Mouse (Mus musculus) neural tube, embryonic 13.5 days (tissue): Measurements from ENCODE around the gene Col6a3. TPM values are rescaled to one million over a fixed set of nuclear protein-coding genes. Genes with fewer than 3 reads are reported as not detected.

Source experiments
- ATAC-seq: fragments of 200-750 bp; cut with Nextera tagmentation; 2 replicates; pipeline ENCODE4 v1.8.0; 2017; ENCODE audit warnings: low read depth, mild to moderate bottlenecking, moderate TSS enrichment, moderate library complexity
- H3K27ac ChIP-seq: fragments of 300-500 bp; sonication (generic); replicated peaks from 2 replicates; pipeline ENCODE4 v1.5.1; 2015; ENCODE audit warnings: moderate library complexity, mild to moderate bottlenecking, inconsistent platforms
- H3K27me3 ChIP-seq: fragments of 300-500 bp; sonication (generic); 2 replicates; pipeline ENCODE4 v1.6.1; 2015; ENCODE audit warnings: mild to moderate bottlenecking, inconsistent platforms
- H3K36me3 ChIP-seq: fragments of 300-500 bp; sonication (generic); 2 replicates; pipeline ENCODE4 v1.6.1; 2015; ENCODE audit warnings: mild to moderate bottlenecking, inconsistent platforms
- H3K4me1 ChIP-seq: fragments of 300-500 bp; sonication (generic); replicated peaks from 2 replicates; pipeline ENCODE4 v1.6.1; 2015; ENCODE audit warnings: inconsistent platforms
- H3K4me2 ChIP-seq: fragments of 300-500 bp; sonication (generic); 2 replicates; pipeline ENCODE4 v1.6.1; 2015; ENCODE audit warnings: inconsistent platforms, mild to moderate bottlenecking, moderate library complexity
- H3K4me3 ChIP-seq: fragments of 300-500 bp; sonication (generic); 2 replicates; pipeline ENCODE4 v1.5.1; 2015; ENCODE audit warnings: mild to moderate bottlenecking, inconsistent platforms
- H3K9ac ChIP-seq: fragments of 300-500 bp; sonication (generic); 2 replicates; pipeline ENCODE4 v1.6.1; 2015; ENCODE audit warnings: moderate library complexity, mild to moderate bottlenecking, inconsistent platforms
- H3K9me3 ChIP-seq: fragments of 300-500 bp; sonication (generic); 2 replicates; pipeline ENCODE4 v1.6.1; 2016; ENCODE audit warnings: inconsistent platforms
- WGBS: fragments of 180-500 bp; shearing (Covaris S2); methylation state at CpG from one replicate; pipeline ENCODE4 v1.1.7; 2015; 5-methylcytosine and 5-hydroxymethylcytosine counted together
- polyA plus RNA-seq: library from polyadenylated mRNA; unstranded; fragments of >200 nt; fragmentation: Nextera tagmentation; extraction: Ambion mirVana; gene quantifications from 2 replicates; pipeline ENCODE4 v1.2.1, GENCODE M21; 2015

Col6a3 gene
- polyA plus RNA-seq, 1 experiment from 2014 or later, result 11.5 TPM

- ATAC-seq, result no peak
- Histone ChIP-seq H3K36me3 (no peaks in the 10 kb centered on the region), H3K27ac (no peak overlapping the region), H3K4me2 (no peak overlapping the region), H3K27me3 (no peaks in the 10 kb centered on the region), H3K4me3 (no peak overlapping the region), H3K9ac (no peak overlapping the region), H3K4me1 (no peaks in the 10 kb centered on the region), H3K9me3 (no peaks in the 10 kb centered on the region)
- WGBS, result 87% methylated on average over 4 of the region's 4 CpGs
Measured at GRCm38 (mm10) chr1:90838657-90839056, 5.1 kb downstream of the Col6a3 start.

- ATAC-seq, result no peak
Measured at GRCm38 (mm10) chr1:90838221-90838620, 5.5 kb downstream of the Col6a3 start.

GRCm38 (mm10) chr1:90836178-90836740 is 7.5 kb downstream of the Col6a3 start:
- no peak overlapping the region for H3K4me2 ChIP-seq
- H3K27ac ChIP-seq, result no peak overlapping the region
- H3K9me3 ChIP-seq, result no peaks in the 10 kb centered on the region
- 62% methylated on average over 5 of the region's 5 CpGs for WGBS
- no peaks in the 10 kb centered on the region for H3K36me3 ChIP-seq
- H3K9ac ChIP-seq, result no peak overlapping the region
- no peak for ATAC-seq
- no peaks in the 10 kb centered on the region for H3K4me1 ChIP-seq
- no peak overlapping the region for H3K4me3 ChIP-seq
- H3K27me3 ChIP-seq, result no peaks in the 10 kb centered on the region

More at GRCm38 (mm10) chr1:90838221-90838620, 5.5 kb downstream of the Col6a3 start:
- Histone ChIP-seq H3K36me3 (no peaks in the 10 kb centered on the region), H3K9ac (no peak overlapping the region), H3K27me3 (no peaks in the 10 kb centered on the region), H3K4me1 (no peaks in the 10 kb centered on the region), H3K27ac (no peak overlapping the region), H3K9me3 (no peaks in the 10 kb centered on the region), H3K4me2 (no peak overlapping the region), H3K4me3 (no peak overlapping the region)
- 70% methylated on average over 12 of the region's 12 CpGs for WGBS

GRCm38 (mm10) chr1:90834701-90835100 is 9.1 kb downstream of the Col6a3 start:
- Histone ChIP-seq H3K4me2 (no peak overlapping the region), H3K4me1 (no peaks in the 10 kb centered on the region), H3K9me3 (no peaks in the 10 kb centered on the region), H3K27me3 (no peaks in the 10 kb centered on the region), H3K27ac (no peak overlapping the region), H3K4me3 (no peak overlapping the region), H3K9ac (no peak overlapping the region), H3K36me3 (no peaks in the 10 kb centered on the region)
- ATAC-seq, result no peak
- 65% methylated on average over 6 of the region's 6 CpGs for WGBS

- H3K4me1 ChIP-seq, result no peaks in the 10 kb centered on the region
- no peak overlapping the region for H3K27ac ChIP-seq
- H3K9ac ChIP-seq, result no peak overlapping the region
- no peak overlapping the region for H3K4me2 ChIP-seq
- no peak for ATAC-seq
- H3K27me3 ChIP-seq, result no peaks in the 10 kb centered on the region
- H3K36me3 ChIP-seq, result no peaks in the 10 kb centered on the region
- H3K9me3 ChIP-seq, result no peaks in the 10 kb centered on the region
- no peak overlapping the region for H3K4me3 ChIP-seq
- WGBS, result 61% methylated on average over 6 of the region's 6 CpGs
Measured at GRCm38 (mm10) chr1:90830006-90830405, 13.8 kb downstream of the Col6a3 start.

DNA sequence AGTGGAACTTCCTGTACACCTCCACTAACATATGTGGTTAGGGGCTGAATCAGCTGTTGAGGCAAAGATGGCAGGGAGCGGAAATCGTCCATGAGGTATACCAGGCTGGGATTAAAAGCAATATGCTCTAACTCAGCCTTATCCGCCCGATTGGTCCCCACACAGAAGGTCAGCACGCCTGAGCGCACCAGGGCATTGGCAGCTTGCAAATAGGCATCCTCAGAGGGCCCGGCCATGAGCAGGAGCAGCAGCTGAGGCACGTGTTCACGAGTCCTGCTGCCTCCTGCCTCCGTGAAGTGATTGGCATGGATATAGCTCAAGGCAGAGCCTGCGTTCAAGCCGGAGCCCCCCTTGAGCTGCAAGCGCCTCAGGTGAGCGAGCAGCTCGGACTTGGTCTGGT is 30.5 kb downstream of the Col6a3 start:
- Histone ChIP-seq H3K4me1 (no peaks in the 10 kb centered on the region), H3K27ac (no peak overlapping the region), H3K27me3 (no peaks in the 10 kb centered on the region), H3K36me3 (no peaks in the 10 kb centered on the region), H3K4me2 (no peak overlapping the region), H3K9ac (no peak overlapping the region), H3K9me3 (no peaks in the 10 kb centered on the region), H3K4me3 (no peak overlapping the region)
- no peak for ATAC-seq
- WGBS, result 77% methylated on average over 15 of the region's 15 CpGs

DNA sequence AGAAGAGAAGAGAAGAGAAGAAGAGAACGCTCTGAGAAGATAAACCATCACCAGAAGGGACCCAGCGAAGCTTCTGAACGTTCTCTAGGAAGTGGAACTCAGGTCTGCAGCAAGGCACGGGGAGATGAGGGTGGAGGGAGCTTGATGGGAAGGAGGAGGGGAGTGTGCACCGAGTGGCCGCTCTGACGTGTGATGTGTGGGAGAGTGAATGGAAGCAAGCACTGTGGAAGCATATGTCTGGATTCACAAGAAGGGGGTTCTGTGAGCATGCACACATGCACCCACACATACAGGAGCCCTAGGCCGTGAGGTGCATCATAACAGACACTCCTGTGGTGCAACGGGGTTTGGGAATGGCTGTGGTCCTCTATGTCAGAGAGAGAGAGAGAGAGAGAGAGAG is 34.8 kb downstream of the Col6a3 start:
- H3K4me1 ChIP-seq, result no peaks in the 10 kb centered on the region
- no peak overlapping the region for H3K4me2 ChIP-seq
- no peaks in the 10 kb centered on the region for H3K36me3 ChIP-seq
- H3K9ac ChIP-seq, result no peak overlapping the region
- H3K4me3 ChIP-seq, result no peak overlapping the region
- no peak for ATAC-seq
- H3K27me3 ChIP-seq, result no peaks in the 10 kb centered on the region
- no peak overlapping the region for H3K27ac ChIP-seq
- no peaks in the 10 kb centered on the region for H3K9me3 ChIP-seq
- WGBS, result 78% methylated on average over 9 of the region's 9 CpGs

- H3K27me3 ChIP-seq, result no peaks in the 10 kb centered on the region
- WGBS, result 81% methylated on average over 4 of the region's 4 CpGs
- no peak overlapping the region for H3K27ac ChIP-seq
- no peaks in the 10 kb centered on the region for H3K9me3 ChIP-seq
- H3K9ac ChIP-seq, result no peak overlapping the region
- no peaks in the 10 kb centered on the region for H3K4me1 ChIP-seq
- ATAC-seq, result no peak
- H3K36me3 ChIP-seq, result no peaks in the 10 kb centered on the region
- H3K4me2 ChIP-seq, result no peak overlapping the region
- no peak overlapping the region for H3K4me3 ChIP-seq
Measured at GRCm38 (mm10) chr1:90803104-90803503, 40.7 kb downstream of the Col6a3 start.

- no peaks in the 10 kb centered on the region for H3K27me3 ChIP-seq
- WGBS, result 84% methylated on average over 13 of the region's 13 CpGs
Measured at GRCm38 (mm10) chr1:90801067-90801466, 42.7 kb downstream of the Col6a3 start.

DNA sequence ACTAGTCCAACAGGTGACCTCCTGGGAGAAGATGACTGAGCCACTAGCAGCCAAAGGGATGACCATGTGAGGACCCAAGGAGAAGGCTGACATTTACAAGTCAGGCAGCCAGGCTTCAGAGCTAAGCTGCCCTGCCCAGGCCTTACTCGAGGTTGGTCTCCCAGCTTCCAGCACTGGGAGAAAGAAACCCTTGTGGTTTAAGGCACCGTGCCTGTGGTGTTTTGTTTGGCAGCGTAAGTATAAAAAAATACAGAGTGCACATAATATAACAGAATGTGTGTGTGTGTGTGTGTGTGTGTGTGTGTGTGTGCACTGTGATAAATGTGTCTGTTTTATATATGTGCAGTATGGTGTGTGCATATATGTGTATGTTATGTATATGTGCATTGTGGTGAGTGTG is 43.3 kb downstream of the Col6a3 start:
- Histone ChIP-seq H3K27me3 (no peaks in the 10 kb centered on the region), H3K4me3 (no peak overlapping the region), H3K4me2 (no peak overlapping the region), H3K36me3 (no peaks in the 10 kb centered on the region), H3K9me3 (no peaks in the 10 kb centered on the region), H3K27ac (no peak overlapping the region), H3K4me1 (no peaks in the 10 kb centered on the region), H3K9ac (no peak overlapping the region)
- no peak for ATAC-seq
- WGBS, result 83% methylated on average over 3 of the region's 3 CpGs

More at GRCm38 (mm10) chr1:90801067-90801466, 42.7 kb downstream of the Col6a3 start:
- no peaks in the 10 kb centered on the region for H3K4me1 ChIP-seq
- H3K9me3 ChIP-seq, result no peaks in the 10 kb centered on the region
- H3K4me2 ChIP-seq, result no peak overlapping the region
- ATAC-seq, result no peak
- H3K9ac ChIP-seq, result no peak overlapping the region
- H3K27ac ChIP-seq, result no peak overlapping the region
- H3K4me3 ChIP-seq, result no peak overlapping the region
- no peaks in the 10 kb centered on the region for H3K36me3 ChIP-seq

GRCm38 (mm10) chr1:90797276-90797891 is 46.4 kb downstream of the Col6a3 start:
- Histone ChIP-seq H3K4me1 (no peaks in the 10 kb centered on the region), H3K9me3 (no peaks in the 10 kb centered on the region), H3K4me2 (no peak overlapping the region), H3K36me3 (no peaks in the 10 kb centered on the region), H3K27me3 (no peaks in the 10 kb centered on the region), H3K4me3 (no peak overlapping the region), H3K27ac (no peak overlapping the region), H3K9ac (no peak overlapping the region)
- 83% methylated on average over 6 of the region's 6 CpGs for WGBS
- ATAC-seq, result no peak

- WGBS, result 93% methylated on average over 4 of the region's 4 CpGs
Measured at GRCm38 (mm10) chr1:90793368-90793767, 50.4 kb downstream of the Col6a3 start.

GRCm38 (mm10) chr1:90790925-90791324 is 52.8 kb downstream of the Col6a3 start:
- WGBS, result 86% methylated on average over 4 of the region's 4 CpGs
- Histone ChIP-seq H3K4me2 (no peak overlapping the region), H3K36me3 (no peaks in the 10 kb centered on the region), H3K9ac (no peak overlapping the region), H3K9me3 (no peaks in the 10 kb centered on the region), H3K4me3 (no peak overlapping the region), H3K4me1 (no peaks in the 10 kb centered on the region), H3K27me3 (no peaks in the 10 kb centered on the region), H3K27ac (no peak overlapping the region)
- ATAC-seq, result no peak

More at GRCm38 (mm10) chr1:90793368-90793767, 50.4 kb downstream of the Col6a3 start:
- no peak for ATAC-seq
- H3K9ac ChIP-seq, result no peak overlapping the region
- H3K9me3 ChIP-seq, result no peaks in the 10 kb centered on the region
- H3K36me3 ChIP-seq, result no peaks in the 10 kb centered on the region
- no peak overlapping the region for H3K4me3 ChIP-seq
- H3K4me1 ChIP-seq, result no peaks in the 10 kb centered on the region
- no peak overlapping the region for H3K4me2 ChIP-seq
- H3K27me3 ChIP-seq, result no peaks in the 10 kb centered on the region
- no peak overlapping the region for H3K27ac ChIP-seq
